Mouse (Mus musculus): ENCODE measurements around the gene Smarca2. TPM values are rescaled to one million over a fixed set of nuclear protein-coding genes. Genes with fewer than 3 reads are reported as not detected.

The Smarca2 gene
- total RNA-seq, 2 experiments from 2014 or later = 280 to 296 TPM

GRCm38 (mm10) chr19:26617287-26617686 lies 12.4 kb downstream of the Smarca2 start:
- intact Hi-C loops (cut with DNase I) = no loop called here
- no peak for DNase-seq (ENCODE audit: extremely low spot score in 1 of 2, low spot score in 2 of 2)
- Histone ChIP-seq H3K4me3 (no peak overlapping the region), H3K27ac (no peak overlapping the region)
- no peak for TF ChIP-seq CTCF (IDR thresholded peaks at IDR 0.05)

- TF ChIP-seq CTCF (IDR thresholded peaks at IDR 0.05) = no peak
- no peak overlapping the region for H3K4me3 ChIP-seq
- DNase-seq (ENCODE audit: extremely low spot score in 1 of 2, low spot score in 2 of 2) = no peak
- intact Hi-C loops (cut with DNase I) = no loop called here
- H3K27ac ChIP-seq = no peak overlapping the region
Observed at GRCm38 (mm10) chr19:26630712-26631235, 25.9 kb downstream of the Smarca2 start.

DNA sequence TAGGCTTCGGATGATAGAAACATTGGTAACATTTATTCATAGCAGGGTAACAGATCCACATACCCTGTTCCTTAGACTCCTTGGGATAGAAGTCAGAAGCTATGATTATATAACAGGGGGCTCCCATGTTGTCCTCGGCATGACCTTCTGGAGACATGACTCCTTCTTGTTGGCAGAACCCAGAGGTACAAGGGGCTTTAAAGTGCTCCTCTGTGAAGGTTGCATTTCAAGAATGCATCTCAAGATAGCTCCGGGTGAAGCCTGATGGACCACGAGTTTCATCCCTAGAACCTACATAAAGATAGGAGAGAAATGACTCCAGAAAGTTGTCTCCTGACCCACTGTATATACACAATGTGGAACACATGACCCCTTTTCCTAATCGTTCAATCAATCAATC lies 27.4 kb downstream of the Smarca2 start:
- no peak for DNase-seq (ENCODE audit: extremely low spot score in 1 of 2, low spot score in 2 of 2)
- intact Hi-C loops (cut with DNase I) = no loop called here
- H3K27ac ChIP-seq = no peak overlapping the region
- no peak for TF ChIP-seq CTCF (IDR thresholded peaks at IDR 0.05)
- H3K4me3 ChIP-seq = no peak overlapping the region

DNA sequence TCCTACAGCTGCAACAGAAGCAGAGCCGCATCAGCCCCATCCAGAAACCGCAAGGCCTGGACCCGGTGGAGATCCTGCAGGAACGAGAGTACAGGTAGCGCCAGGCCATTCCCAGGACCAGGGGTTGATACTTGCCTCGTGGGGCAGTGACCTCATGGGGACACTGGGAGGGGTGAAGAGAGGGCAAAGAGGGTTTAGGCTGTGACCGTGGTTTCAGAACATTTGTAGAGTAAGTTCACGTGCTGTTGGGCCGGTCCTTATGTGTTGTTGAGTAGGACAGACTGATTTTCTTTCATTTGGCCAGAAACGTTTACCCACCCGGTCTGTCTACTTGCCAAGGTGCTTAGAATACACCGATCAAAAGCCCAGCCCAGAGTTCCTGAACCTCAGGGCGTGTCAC lies 35.7 kb downstream of the Smarca2 start:
- intact Hi-C loops (cut with DNase I) = no loop called here
- H3K4me3 ChIP-seq = no peak overlapping the region
- no peak for TF ChIP-seq CTCF (IDR thresholded peaks at IDR 0.05)
- DNase-seq (ENCODE audit: extremely low spot score in 1 of 2, low spot score in 2 of 2) = no peak
- H3K27ac ChIP-seq = no peak overlapping the region

DNA sequence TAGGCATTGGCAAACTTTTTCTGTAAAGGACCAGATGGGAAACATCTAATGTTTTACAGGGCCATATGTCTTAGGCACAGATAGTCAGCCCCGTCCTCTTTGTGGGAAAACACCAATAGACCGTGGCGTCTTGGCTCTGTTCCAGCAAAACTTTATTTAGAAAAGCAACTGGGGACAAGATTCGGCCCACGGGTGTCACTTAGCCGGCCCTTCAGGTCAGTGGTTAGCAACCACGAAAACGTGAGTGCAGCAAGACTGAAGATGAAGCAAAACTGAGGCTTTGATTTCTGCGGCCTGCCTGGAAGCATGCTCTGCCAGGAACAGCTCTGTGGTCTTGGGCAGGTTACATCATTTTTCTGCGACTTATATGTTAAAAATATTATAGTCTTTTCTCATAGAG lies 36.4 kb downstream of the Smarca2 start:
- DNase-seq (ENCODE audit: extremely low spot score in 1 of 2, low spot score in 2 of 2) = no peak
- H3K4me3 ChIP-seq = no peak overlapping the region
- intact Hi-C loops (cut with DNase I) = no loop called here
- no peak overlapping the region for H3K27ac ChIP-seq
- TF ChIP-seq CTCF (IDR thresholded peaks at IDR 0.05) = no peak

GRCm38 (mm10) chr19:26643011-26643410 lies 38.2 kb downstream of the Smarca2 start:
- no peak overlapping the region for H3K4me3 ChIP-seq
- H3K27ac ChIP-seq = no peak overlapping the region
- TF ChIP-seq CTCF (IDR thresholded peaks at IDR 0.05) = no peak
- intact Hi-C loops (cut with DNase I) = no loop called here
- no peak for DNase-seq (ENCODE audit: extremely low spot score in 1 of 2, low spot score in 2 of 2)

DNA sequence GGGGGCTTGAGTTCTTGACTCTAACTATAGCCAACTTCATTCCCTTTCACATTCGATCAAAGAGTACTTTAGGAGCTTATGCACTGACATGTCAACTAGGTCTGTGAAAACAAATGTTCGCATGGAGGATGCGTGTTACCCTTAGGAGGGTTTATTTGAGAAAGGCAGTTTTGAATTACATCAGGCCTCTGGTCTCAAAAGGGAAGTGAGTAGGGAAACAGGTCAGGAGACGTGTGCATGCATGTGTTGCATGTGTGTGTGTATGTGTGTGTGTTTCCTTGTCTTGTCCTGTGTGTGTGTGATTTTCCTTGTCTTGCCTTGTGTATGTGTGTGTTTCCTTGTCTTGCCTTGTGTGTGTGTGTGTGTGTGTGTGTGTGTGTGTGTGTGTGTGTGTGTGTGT lies 39.1 kb downstream of the Smarca2 start:
- TF ChIP-seq CTCF (IDR thresholded peaks at IDR 0.05) = no peak

DNA sequence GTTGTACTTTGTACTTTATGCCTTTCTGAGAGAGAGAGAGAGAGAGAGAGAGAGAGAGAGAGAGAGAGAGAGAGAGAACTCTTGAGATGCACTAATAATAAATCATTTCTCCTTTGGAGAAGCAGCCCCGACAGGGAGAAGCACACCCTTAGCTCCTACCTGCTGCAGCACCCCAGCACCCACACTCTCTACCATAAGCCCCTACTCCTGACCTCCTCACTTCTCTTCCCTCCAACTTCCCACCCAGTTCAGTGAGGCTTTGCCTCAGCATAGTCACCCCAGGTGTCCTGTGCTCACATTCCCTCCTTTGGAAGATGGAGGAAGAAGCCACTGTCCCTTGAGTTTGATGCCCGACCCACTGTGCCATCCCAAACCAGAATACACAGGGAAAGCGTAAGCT lies 40.2 kb downstream of the Smarca2 start:
- no peak for DNase-seq (ENCODE audit: extremely low spot score in 1 of 2, low spot score in 2 of 2)
- Histone ChIP-seq H3K27ac (no peak overlapping the region), H3K4me3 (no peak overlapping the region)
- intact Hi-C loops (cut with DNase I) = no loop called here
- TF ChIP-seq CTCF (IDR thresholded peaks at IDR 0.05) = no peak

More for the DNA sequence above, 39.1 kb downstream of the Smarca2 start:
- Histone ChIP-seq H3K4me3 (no peak overlapping the region), H3K27ac (no peak overlapping the region)
- intact Hi-C loops (cut with DNase I) = no loop called here
- no peak for DNase-seq (ENCODE audit: extremely low spot score in 1 of 2, low spot score in 2 of 2)

- no peak overlapping the region for H3K4me3 ChIP-seq
- DNase-seq (ENCODE audit: extremely low spot score in 1 of 2, low spot score in 2 of 2) = no peak
- TF ChIP-seq CTCF (IDR thresholded peaks at IDR 0.05) = no peak
- H3K27ac ChIP-seq = no peak overlapping the region
- intact Hi-C loops (cut with DNase I) = no loop called here
Observed at GRCm38 (mm10) chr19:26646128-26646527, 41.3 kb downstream of the Smarca2 start.

DNA sequence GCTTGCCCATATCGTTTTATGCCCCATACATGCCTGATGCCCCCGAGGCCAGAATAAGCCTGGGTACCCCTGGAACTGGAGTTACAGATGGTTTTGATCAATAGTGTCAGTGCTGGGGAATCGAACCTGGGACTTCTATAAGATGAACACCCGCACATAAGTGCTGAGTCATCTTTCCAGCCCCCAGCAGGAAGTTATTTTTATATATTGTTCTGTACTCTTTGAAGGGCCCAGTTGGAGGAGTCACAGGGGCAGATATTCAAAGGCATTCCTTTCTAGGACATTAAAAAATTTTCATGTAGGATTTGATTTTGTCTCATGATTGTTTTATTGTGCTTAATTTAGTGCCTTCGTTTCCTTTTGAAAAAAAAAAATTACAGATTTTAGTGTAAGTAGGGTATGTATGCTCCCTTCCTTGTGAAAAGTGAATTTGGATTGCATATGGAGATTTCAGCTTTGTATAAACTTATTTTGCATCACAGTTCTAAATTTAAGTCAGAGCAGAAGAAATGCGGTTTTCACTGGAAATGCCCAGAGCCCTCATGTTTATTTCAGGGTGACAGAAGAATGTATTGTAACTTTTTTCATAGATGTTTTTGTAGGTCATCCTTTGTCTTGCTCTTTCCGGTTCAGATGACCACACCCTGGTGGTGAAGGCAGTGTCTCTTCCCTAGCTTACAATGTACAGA lies 45.9 kb downstream of the Smarca2 start:
- no peak overlapping the region for H3K27ac ChIP-seq
- intact Hi-C loops (cut with DNase I) = no loop called here
- TF ChIP-seq CTCF (IDR thresholded peaks at IDR 0.05) = no peak

DNA sequence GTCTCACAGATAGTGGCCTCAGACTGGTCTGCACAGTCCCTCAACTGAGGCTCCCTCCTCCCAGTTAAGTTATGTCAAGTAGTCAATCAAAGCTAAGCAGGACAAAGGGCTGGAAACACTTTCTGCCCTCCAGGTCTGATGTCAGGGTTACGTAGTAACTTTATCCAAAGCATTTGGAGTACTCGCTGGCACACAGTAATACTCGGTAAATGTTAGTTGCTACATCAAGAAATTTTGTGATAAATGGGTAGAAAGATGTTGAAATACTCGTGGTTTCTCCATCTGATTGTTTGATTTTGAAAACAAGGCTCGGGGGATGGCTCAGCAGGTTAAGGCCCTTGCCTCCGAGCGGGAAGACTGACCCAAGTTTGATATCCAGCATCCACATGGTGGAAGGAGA lies 53.5 kb downstream of the Smarca2 start:
- Histone ChIP-seq H3K4me3 (no peak overlapping the region), H3K27ac (no peak overlapping the region)
- no peak for DNase-seq (ENCODE audit: extremely low spot score in 1 of 2, low spot score in 2 of 2)
- TF ChIP-seq CTCF (IDR thresholded peaks at IDR 0.05) = no peak
- intact Hi-C loops (cut with DNase I) = no loop called here

More for the DNA sequence above, 45.9 kb downstream of the Smarca2 start:
- no peak for DNase-seq (ENCODE audit: extremely low spot score in 1 of 2, low spot score in 2 of 2)
- no peak overlapping the region for H3K4me3 ChIP-seq

DNA sequence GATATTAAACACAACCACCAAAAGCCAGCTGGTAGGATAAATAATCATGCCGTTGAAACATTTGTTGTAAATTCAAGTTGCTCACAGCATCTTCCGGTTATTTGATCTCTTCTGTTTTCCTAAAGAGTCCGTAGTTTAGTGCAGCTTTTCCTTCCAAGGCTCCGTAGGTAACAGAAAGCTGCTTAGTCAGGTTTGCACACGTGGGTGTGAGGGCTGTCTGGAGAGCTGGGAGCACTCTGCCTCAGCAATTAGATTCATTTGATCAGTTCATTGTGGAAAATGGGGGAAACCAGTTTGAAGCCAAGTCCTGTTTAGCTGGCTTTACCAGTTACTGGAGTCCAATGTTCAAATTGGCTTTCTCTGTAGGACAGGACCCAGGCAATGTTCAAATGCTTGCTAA lies 55.1 kb downstream of the Smarca2 start:
- TF ChIP-seq CTCF (IDR thresholded peaks at IDR 0.05) = no peak
- no peak for DNase-seq (ENCODE audit: extremely low spot score in 1 of 2, low spot score in 2 of 2)
- intact Hi-C loops (cut with DNase I) = no loop called here

DNA sequence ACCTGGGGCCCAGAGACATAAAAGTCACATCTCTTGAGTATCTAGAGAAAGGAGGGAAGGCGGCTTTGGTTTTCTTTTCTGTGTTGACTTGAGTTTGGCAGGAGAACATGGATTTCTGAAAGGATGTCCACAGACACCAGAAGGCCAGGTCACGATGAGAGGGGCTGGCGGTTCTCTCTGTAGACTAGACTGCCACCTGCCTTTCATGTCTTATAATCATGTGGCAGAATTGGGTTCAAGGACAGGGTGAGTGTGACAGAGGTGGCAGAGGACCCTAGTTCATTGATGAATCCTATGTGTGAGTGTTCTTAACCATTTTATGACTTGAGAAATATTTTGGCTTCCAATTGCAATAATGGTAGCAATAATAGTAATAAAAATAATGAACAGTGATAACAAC lies 56.3 kb downstream of the Smarca2 start:
- Histone ChIP-seq H3K4me3 (no peak overlapping the region), H3K27ac (no peak overlapping the region)
- DNase-seq (ENCODE audit: extremely low spot score in 1 of 2, low spot score in 2 of 2) = no peak
- intact Hi-C loops (cut with DNase I) = no loop called here
- no peak; the same call in 1 of the 2 replicates for TF ChIP-seq CTCF (IDR thresholded peaks at IDR 0.05)

More for the DNA sequence above, 55.1 kb downstream of the Smarca2 start:
- Histone ChIP-seq H3K4me3 (no peak overlapping the region), H3K27ac (no peak overlapping the region)
